Mouse (Mus musculus) spleen, postnatal 4 days (tissue): ENCODE results near the gene Chrm1.

ENCODE experiments used
- DNase-seq, 2 experiments: peaks; one replicate each; pipeline ENCODE4 v3.0.0; 2022; ENCODE audit warnings: low spot score in 2 of 2

Chrm1 gene

DNA sequence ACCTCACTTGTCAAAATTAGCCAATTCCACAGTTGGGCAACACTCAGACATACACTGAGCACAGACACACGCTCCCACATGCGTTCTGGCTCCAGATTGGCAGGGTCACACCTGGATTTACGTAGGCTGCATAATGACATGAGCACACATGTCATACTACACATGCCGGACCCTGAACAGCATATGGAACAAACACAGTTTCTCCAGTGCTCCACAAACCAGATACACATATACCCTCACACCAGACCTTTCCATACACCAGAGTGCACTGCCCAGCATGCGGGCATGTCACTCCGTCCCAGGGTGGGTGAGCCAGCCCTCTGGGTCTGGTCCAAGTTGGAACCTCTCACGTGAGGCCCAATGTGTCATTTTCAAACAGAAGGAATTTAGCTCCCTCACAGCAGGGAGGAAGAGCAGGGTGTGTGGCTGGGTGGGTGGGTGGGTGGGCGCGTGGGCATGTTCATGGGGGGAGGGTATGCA is at the start of gene Chrm1:
Chrm1 (plus strand) TSS at position 430 of the 480 bp plus-strand sequence.
- no peak for DNase-seq

DNA sequence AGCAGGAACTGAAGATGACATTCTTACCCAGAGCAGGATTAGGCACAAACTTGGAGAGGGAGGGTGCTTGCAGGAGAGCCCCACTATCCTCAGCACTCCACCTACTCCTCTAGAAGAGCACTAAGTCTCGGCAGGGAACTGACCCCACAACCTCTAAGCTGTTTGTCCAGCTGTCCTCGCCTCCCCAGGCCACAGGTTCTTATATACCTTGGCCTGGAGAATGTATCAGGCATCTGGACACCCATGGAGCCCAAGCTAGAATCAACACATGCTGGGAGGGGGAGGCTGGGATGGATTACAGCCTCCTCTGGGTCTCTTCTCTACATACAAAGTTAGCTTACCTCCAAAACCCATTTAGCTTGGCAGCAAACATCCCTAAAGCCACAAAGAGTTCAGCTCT is 49.2 kb upstream of the Chrm1 start:
- no peak for DNase-seq

DNA sequence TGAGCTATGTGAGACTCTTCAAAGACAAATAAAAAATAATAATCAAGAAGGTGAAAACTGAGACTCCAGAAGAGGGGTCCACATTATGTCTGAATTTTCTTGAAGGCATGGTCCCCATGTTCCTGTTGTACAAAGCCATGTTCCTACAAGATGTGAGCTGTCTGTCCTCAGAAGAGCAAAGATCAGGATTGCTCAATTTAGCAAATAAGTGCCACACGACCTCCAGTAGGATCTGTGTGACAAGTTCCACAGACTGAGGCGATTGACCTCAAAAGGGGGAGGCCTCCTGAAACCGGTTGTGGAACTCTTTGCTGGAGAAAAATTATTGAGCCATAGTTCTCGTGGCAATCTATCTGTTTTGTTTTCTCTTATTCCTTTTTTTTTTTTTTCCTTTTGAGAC is 47.3 kb upstream of the Chrm1 start:
- no peak for DNase-seq

DNA sequence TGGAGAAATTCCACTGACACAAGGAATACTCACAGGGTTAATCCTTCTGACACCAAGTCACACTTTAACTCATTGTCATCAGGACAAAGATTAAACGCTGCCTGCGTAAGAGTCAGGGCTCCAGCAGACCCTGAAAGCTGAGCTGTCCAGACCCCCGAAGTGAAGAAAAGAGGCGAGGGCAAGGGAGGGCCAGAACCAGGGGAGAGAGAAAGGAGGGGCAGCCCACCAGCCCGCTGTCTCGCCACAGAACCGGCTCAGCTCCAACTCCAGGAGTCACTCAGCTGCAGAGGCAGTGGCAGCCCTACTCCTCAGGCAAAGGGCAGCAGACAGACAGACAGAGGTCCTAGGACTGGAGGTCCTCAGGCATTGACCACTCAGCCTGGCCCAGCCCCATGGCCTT is 45.7 kb upstream of the Chrm1 start, which contains the start of gene Slc22a6:
Slc22a6 (plus strand) TSS at position 136 of the 400 bp plus-strand sequence.
- no peak for DNase-seq

DNA sequence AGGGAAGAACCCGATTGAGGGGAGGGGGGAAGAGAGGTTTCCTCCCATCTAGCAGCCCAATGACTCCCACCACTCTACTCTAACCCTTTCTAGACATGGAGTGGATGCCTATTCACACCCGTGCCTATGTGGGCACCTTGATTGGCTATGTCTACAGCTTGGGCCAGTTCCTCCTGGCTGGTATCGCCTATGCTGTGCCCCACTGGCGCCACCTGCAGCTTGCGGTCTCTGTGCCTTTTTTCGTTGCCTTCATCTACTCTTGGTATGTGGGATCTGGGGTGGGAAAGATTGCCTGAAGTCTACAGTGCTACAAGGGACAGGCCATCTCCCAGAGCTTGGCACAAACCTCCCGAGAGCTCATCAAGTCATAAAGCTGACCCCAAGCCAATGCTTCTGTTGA is 42.5 kb upstream of the Chrm1 start:
- DNase-seq: no peak

DNA sequence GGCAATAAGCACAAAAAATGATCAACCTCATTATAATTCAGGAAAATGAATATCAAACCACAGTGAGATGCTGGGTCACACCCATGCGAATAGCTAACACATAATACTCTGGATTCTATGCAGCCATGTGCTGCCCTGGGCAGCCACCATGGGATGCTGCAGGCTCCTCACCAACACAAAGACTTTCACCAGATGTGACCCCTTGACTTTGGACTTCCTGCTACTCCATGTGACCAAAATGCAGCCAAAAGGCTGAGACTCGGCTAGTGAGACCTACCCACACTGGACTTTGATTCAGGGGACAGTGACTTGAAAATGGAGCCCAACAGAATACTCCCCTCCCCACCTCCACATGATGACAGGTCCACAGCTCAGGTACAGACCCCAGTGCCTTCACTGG is 33.3 kb upstream of the Chrm1 start:
- no peak for DNase-seq

DNA sequence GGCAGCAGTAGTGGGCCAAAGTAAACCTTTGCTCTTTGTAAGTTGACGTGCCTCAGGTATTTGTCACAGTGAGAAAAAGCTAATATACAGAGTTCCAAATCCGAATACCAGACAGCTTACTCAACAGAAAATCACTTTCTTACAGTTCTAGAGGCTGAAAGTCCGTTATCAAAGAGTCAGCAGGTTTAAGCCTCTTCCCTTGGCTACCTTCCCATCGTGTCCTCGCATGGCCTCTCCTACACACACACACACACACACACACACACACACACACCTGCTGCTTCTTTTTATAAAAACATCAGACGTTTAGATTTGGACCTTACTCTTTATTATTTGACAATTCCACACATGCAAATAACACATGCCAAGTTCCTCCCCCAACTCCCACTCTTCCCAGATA is 32.8 kb upstream of the Chrm1 start:
- DNase-seq: no peak

DNA sequence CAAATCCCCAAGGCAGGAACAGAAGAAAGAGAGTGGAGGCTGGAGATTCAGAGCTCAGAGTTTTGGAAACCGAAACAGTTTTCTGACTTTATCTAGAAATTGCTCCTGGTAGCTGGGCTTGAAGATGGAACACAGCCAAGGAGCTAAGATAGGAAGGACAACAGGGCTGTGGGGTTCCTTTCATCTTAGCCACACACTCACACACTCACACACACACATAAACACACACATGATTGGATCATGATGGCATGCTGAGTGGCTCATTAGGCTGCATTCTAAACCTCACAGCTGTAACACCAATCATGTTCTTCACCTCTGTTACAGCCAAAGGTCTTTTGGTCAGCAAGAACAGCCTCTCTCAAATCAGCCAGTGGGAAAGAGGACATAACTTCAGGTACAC is 31.6 kb upstream of the Chrm1 start:
- no peak for DNase-seq

DNA sequence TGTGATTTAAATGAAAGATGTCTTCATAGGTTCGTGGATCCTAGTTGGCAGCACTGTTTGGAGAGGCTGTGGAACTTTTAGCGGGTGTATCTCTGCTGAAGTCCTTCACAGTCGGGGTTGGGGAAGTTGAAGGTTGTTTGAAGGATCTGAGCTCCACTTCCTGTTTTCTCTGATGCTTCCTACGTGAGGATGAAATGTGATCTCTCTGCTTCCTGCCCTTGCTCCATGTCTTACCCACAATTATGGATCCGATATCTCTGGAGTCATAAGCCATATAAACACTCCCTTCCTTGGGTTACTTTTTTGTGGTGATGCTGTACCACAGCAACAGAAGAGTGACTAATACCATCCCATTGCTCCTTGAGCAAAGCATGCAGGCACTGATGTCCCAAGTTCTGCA is 21.5 kb upstream of the Chrm1 start:
- DNase-seq: no peak

DNA sequence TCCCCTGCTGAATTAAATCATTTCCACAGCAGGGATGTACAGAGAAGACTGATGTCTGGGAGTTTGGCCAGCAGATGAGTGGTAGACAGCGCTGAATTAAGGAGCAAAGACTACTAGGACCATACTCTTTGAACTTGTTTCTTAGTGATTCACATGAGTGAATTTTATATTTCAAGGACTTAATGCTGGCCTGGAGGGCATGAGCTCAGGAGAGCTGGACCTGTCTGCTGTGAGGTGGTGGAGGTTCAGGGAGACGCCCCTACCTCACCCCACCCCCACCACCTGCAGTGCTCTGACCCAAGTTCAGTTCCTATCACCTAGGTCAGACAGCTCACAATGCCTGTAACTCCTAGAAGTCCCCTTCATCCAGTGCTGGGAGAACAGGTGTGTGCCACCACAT is 17.2 kb upstream of the Chrm1 start:
- DNase-seq: no peak

DNA sequence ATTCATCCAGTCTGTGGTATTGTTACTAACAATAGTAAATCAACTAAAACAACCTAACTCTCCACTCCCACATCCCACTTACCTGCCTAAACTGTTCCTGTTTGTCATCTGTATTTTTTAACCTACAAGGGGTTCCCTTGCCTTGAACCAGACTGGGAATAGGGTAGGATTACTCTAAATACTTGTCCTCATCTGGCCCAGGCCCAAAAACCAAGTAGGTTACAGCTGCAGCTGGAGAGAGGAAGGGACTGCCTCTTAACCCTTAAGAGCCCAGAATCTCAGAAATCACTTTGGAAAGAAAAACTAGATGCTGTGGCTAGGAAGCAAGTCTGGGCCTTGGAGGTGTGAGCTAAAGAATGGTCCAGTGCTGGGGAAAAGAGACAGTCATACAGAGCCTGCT is 7.8 kb upstream of the Chrm1 start:
- DNase-seq: no peak

DNA sequence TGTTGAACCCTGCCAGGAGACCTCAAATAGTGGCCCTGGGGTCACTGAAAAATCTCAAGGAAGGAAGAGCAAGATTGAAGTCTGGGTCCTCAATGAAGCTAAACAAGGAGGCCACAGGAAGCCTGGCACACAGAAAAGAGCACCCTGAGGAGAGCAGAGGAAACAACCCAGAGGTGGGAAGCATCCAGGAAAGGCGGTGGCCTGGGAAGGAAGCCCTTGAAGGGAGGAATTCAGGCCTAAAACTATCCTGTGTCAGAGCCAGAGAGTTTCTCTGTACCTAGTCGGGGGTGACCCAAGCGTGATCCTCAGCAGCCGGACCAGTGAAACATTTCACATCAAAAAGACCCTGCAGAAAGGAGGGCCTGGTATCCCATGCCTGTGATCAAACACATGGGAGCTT is 7.2 kb upstream of the Chrm1 start:
- no peak for DNase-seq

DNA sequence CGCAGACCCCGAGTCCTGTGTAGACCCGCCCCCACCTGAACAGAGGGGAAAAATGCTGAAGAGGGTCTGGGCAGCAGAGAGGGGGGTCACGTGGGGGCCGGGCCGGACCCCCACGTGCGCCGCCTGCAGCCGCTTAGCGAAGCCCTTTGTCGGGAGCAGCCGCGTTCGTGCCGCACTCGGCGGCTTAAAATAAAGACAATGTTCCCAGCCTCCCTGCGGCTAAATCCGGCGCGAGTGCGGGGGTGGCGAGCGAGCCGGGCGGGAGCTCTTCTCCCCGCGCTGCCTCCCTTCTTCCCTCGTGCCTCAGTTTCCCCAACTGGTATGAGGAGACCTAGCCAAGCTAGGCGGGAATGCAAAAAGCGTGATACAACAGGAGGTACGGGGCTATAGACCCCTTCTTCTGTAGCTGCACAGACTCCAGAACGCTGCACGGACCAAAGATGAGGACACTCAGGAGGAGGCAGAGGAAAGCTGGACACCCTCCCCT is 1.7 kb upstream of the Chrm1 start:
- no peak for DNase-seq

DNA sequence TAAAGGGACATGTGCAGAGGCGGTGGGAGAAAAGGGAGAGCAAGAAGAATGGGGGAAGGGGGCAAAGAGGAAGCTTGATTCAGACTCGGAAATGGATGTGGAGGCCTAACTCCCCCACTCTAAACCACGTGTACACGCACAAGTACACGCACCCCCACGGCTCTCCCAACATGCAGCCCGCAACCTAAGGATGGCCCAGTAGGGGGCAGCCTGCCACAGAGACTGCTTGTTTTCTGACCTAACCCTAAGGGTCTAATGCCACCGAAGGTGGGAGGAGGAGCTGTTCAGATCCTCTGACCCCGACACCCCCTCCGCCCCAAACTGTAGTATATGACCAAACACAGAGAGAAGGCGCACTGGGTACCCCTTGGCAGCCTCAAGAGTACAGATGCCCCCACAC is 1.3 kb upstream of the Chrm1 start:
- DNase-seq: peak; percentile 56 to 77

DNA sequence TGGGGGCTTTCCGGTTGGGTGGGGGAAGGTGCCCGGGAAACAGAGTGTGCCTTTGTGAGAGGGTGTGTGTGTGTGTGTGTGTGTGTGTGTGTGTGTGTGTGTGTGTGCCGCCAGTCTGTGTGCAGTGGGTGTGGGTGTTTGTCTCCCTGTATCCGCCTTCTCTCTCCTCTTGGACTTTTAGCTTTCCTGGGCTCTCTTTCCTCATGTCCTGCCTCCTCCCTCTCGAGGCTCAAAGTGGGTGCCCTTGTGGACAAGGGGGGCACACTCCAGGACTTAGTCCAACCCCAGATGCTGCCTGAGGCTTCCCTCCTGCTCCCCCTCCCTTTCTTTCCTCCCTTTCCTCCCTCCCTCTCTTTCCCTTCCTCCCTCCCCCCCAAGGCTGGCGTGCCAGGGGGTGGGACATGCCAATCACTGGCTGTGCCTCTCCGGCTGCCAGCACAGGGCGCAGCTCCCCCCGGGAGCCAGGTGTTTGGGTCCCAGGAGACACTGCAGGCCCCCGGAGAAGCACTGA is 377 bp downstream of the Chrm1 start:
- DNase-seq: no peak

DNA sequence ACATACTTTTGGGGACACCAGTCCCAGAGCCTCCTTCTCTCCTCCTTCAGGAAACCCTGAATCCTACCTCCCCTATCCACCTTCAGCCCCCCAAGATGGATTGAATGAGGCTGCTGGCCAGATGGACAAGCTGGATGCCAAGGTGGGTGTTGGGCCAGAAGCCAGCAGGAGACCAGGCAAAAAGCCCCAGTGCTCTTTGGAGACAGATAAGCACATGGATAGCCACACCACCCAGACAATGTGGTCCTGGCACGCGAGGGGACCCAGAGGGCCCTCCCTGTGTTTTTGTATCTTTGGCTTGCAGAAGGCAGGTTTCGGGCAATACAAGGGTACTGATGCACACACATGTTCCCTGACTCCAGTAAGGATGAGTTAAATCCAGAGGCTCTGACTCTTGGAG is 1.3 kb downstream of the Chrm1 start:
- DNase-seq: no peak

DNA sequence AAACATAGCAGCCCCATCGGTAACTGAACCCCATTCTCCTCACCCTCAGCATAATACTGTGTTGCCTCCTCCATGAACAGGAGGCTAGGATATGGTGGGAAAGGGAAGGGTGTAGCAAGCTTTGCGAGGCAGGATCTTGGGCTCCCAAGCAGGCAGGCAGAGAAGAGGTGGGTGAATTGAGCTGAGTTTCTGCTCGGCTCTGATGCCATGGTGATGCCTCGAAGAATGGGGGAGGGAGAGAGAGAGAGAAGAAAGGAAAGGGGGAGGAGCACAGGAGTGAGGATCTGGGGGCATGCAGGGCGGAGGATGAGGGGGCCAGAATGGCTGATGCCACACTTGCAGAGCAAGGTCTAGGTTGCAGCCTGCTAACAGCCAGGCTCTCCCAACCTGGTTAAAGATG is 2.2 kb downstream of the Chrm1 start:
- no peak for DNase-seq

DNA sequence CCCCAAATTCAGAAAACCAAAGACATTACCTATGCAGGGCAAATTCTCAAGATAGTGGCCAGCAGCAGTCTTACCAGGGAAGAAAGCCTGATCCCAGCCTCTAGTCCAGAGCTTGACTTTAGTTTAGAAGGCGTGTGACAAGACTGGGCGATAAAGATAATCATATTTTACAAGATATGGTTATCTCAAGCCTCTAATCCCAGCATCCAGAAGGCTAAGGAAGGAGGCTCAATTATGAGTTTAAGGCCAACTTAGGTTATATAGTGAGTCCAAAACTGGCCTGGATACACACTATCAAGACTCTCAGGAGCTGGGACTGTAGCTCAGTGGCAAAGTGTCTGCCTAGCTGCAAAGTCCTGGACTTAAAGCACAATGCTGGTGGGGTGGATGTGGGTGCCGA is 9.3 kb downstream of the Chrm1 start:
- no peak for DNase-seq

DNA sequence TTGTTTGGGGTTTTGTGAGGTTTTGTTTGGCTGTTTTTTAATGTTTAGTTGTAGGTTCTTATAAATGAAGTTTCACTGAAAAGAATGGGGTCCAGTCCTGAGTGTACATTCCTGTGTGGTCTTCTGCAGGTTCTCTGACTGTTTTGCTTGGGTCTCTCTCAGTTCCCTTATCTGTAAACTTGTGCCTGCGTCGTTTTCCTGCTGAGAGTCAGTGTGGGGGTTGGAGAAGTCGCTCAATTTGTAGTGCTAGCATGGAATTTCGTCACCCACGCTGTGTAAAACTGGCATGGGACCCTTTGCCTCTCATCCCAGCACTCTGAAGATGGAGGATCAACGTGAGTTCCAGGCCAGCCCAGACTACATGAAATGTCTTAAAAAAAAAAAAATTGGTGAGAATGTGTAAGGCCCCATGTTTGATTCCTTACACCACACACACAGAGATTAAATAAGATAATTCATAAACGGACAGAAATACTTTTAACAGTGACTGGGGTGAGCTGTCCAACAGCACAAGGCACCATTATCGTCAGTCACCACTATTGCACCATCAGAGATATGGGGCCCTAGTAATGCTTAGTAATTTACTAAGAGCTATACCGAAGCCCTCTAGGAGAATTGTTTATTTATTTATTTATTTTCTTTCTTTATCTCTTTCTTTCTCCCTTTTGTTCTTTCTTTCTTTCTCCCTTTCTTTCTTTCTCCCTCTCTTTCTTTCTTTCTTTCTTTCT is 9.9 kb downstream of the Chrm1 start:
- no peak for DNase-seq

DNA sequence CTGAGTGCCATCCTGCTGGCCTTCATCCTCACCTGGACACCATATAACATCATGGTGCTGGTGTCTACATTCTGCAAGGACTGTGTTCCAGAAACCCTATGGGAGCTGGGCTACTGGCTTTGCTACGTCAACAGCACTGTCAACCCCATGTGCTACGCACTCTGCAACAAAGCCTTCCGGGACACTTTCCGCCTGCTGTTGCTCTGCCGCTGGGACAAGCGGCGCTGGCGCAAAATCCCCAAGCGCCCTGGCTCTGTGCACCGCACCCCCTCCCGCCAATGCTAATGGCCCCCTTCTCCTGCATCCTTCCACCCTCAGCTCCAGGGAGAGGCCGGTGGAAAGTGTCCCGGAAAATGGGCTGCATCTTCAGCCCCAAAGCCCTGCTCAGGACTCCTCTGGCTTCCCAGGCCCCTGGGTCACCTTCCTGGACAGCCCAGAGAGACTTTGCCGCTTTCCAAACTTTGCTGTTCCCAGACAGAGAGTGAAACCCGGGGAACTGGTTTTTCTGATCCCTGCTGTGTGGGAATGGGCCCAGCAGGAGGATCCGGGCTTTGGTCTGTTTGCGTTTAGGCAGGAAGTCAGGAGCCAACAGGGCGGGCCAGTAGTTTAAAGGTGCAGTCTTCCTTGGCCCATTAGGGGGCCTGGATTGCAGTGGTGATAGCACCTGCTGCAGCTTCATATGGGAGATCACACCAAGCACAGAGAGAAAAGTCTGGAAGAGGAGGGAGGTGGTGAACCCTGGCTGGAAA is 15.6 kb downstream of the Chrm1 start:
- no peak for DNase-seq

DNA sequence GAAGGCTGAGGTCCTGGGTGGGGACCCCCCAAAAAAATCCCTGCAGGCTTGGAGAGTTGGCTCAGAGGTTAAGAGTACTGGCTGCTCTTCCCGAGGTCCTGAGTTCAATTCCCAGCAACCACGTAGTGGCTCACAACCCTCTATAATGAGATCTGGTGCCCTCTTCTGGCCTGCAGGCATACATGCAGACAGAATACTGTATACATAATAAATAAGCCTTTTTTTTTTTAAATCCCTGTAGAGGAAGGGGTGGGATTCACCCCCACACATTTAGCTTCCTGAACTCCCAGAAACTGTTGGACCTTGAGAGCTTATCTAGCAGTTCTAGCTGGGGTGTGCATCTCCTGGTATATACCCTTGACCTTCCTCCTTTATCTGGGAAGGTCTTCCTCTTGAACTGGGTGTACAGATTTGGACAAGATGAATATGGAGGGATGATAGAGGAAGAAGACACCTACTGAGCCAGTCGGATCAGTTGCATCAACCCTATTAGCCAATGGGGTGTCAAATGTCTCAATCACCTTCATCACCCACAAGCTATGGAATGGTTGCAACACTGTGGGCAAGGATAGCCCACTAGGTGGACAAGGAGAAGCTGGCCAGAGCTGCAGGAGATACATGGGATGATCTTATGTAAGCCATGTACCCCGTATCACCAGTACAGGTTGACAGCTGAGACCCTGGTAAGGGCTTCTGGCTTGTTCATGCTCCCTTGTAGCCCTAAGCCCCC is 18.2 kb downstream of the Chrm1 start:
- no peak for DNase-seq

DNA sequence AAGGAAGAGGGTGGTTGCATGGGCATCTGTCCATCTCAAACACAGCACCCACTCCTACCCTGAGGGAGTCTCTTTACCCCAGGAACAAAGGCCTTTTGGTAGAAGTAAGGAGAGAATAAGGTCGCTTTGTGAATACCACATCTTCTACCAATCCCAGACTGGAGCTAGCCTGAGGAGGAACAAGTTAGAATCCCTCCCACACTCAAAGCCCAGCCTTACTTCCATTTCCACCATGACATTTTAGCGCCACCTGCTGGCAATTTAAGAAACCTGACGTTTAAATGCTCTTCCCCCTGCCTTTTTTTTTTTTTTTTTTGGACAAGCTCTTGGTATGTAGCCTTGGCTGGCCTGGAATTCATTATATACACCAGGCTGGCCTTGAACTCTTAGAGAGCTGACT is 19.4 kb downstream of the Chrm1 start:
- peak; percentile 64 to 84 for DNase-seq
